Mouse (Mus musculus): ENCODE measurements around the gene Insl6.

- TF ChIP-seq CTCF (IDR thresholded peaks at IDR 0.05; ENCODE audit: borderline replicate concordance, control insufficient read depth, extremely low read depth, insufficient read depth, low read length, poor library complexity) (no peak), POLR2A (IDR thresholded peaks at IDR 0.05; ENCODE audit: control insufficient read depth, extremely low read depth, insufficient read depth, low read length, poor library complexity) (no peak)
Measured at GRCm38 (mm10) chr19:29344868-29345267, 19.7 kb upstream of the Insl6 start.
